Mouse (Mus musculus) CH12.LX (cell line): ENCODE measurements around the gene Fryl. TPM values are rescaled to one million over a fixed set of nuclear protein-coding genes. Genes with fewer than 3 reads are reported as not detected.

Source experiments
- DNase-seq: peaks from one replicate; pipeline ENCODE4 v3.0.0-alpha.2; 2013; ENCODE audit errors: extremely low read depth
- H3K27ac ChIP-seq: 2 replicates; pipeline ENCODE4 v1.5.1; 2012; ENCODE audit warnings: low read depth, mild to moderate bottlenecking, control low read depth, moderate library complexity; ENCODE audit not compliant: insufficient read depth
- H3K27me3 ChIP-seq: replicated peaks from 2 replicates; pipeline ENCODE3; 2012; ENCODE audit warnings: inconsistent platforms
- H3K36me3 ChIP-seq, 2 experiments: replicated peaks in 1 of 2; 2 replicates each; pipeline versions ENCODE3 to v1.6.1; 2012; ENCODE audit warnings: inconsistent platforms in 1 of 2, low read length in 1 of 2, mild to moderate bottlenecking in 1 of 2, mixed read lengths in 1 of 2, moderate library complexity in 1 of 2; ENCODE audit not compliant: control insufficient read depth in 1 of 2, insufficient read depth in 1 of 2
- H3K4me1 ChIP-seq, 2 experiments: 2 replicates each; pipeline ENCODE4 v1.6.1; 2012; ENCODE audit warnings: inconsistent platforms in 1 of 2, moderate library complexity in 1 of 2; ENCODE audit not compliant: insufficient read depth in 2 of 2, control insufficient read depth in 1 of 2
- H3K4me2 ChIP-seq: 2 replicates; pipeline ENCODE4 v1.6.1; 2012; ENCODE audit warnings: low read depth, mild to moderate bottlenecking, control low read depth; ENCODE audit not compliant: poor library complexity, insufficient read depth, severe bottlenecking
- H3K4me3 ChIP-seq, 3 experiments: fragments of 150-350 bp in 1 of 3; sonication (generic) in 1 of 3; replicated peaks in 1 of 3; 2 replicates each; pipeline versions ENCODE3 to v1.5.1; 2011 to 2012; ENCODE audit warnings: low read depth in 2 of 3, low read length in 2 of 3, mild to moderate bottlenecking in 2 of 3, moderate library complexity in 2 of 3, control low read depth in 1 of 3, improper control_type of control experiment in 1 of 3, inconsistent platforms in 1 of 3, mixed read lengths in 1 of 3; ENCODE audit not compliant: poor library complexity in 1 of 3
- H3K79me2 ChIP-seq: replicated peaks from 2 replicates; pipeline ENCODE4 v1.6.1; 2012; ENCODE audit warnings: mild to moderate bottlenecking, moderate library complexity; ENCODE audit not compliant: control insufficient read depth, poor library complexity, insufficient read depth, severe bottlenecking; ENCODE audit errors: extremely low read depth
- H3K9ac ChIP-seq: 2 replicates; pipeline ENCODE4 v1.6.1; 2012; ENCODE audit warnings: low read depth, mild to moderate bottlenecking, control low read depth, moderate library complexity; ENCODE audit not compliant: insufficient read depth
- H3K9me3 ChIP-seq: replicated peaks from 2 replicates; pipeline ENCODE3; 2012; ENCODE audit warnings: low read length, inconsistent platforms, mixed read lengths
- BHLHE40 ChIP-seq: IDR thresholded peaks from 2 replicates; pipeline ENCODE4 v1.6.1; 2011; ENCODE audit warnings: mild to moderate bottlenecking, low read depth, low read length, improper control_type of control experiment
- MAZ ChIP-seq: IDR thresholded peaks from 2 replicates; pipeline ENCODE4 v1.6.1; 2012; ENCODE audit warnings: low read depth, mild to moderate bottlenecking, inconsistent platforms, low read length, improper control_type of control experiment, moderate library complexity
- RAD21 ChIP-seq: IDR thresholded peaks from 2 replicates; pipeline ENCODE4 v1.6.1; 2011; ENCODE audit warnings: low read depth, mild to moderate bottlenecking, low read length, improper control_type of control experiment, moderate library complexity
- TCF12 ChIP-seq: IDR thresholded peaks from 2 replicates; pipeline ENCODE4 v1.6.1; 2014; ENCODE audit warnings: low read depth, mild to moderate bottlenecking, inconsistent platforms, low read length, improper control_type of control experiment
- dilution Hi-C: fragments of 300-500 bp; cut with MboI; formaldehyde crosslinking; loops from 2 replicates; pipeline ENCODE4 v1.14.3; 2020; ENCODE audit warnings: low sequenced_read_pairs; ENCODE audit not compliant: extremely low pct_unique_long_range_greater_than_20kb, extremely low pct_ligation_motif_present
- in situ Hi-C: fragments of 300-500 bp; cut with MboI; formaldehyde crosslinking; loops from 3 replicates; pipeline ENCODE4 v1.14.3; 2019; ENCODE audit warnings: low sequenced_read_pairs, low pct_ligation_motif_present, low pct_unique_long_range_greater_than_20kb, mixed read lengths
- polyA plus RNA-seq: library from polyadenylated mRNA; unstranded; fragments of >175 nt; gene quantifications from 2 replicates; pipeline ENCODE4 v1.2.1, GENCODE M21; 2012; ENCODE audit warnings: low read depth; ENCODE audit not compliant: insufficient read length
- total RNA-seq, 2 experiments: library from RNA; depleted of rRNA; stranded (reverse); fragments of 300-350 nt in 1 of 2; fragments of >200 nt in 1 of 2; gene quantifications; 2 replicates each; pipeline ENCODE4 v1.2.3; 2012 to 2014

Fryl gene
- total and polyA plus RNA-seq, 3 experiments = 23.2 to 38.4 (median 31.3) TPM

- dilution Hi-C loops = no loop called here
- no peaks in the 10 kb centered on the region for H3K9me3 ChIP-seq
- TF ChIP-seq BHLHE40 = no peak
- no peak for TF ChIP-seq RAD21
- TF ChIP-seq MAZ = no peak
- no peak for TF ChIP-seq TCF12
- in situ Hi-C loops = no loop called here
- H3K79me2 ChIP-seq = no peaks in the 10 kb centered on the region
- no peak overlapping the region for H3K9ac ChIP-seq
- no peaks in the 10 kb centered on the region for H3K4me1 ChIP-seq
- no peak for DNase-seq
- H3K4me2 ChIP-seq = no peak overlapping the region
- H3K27me3 ChIP-seq = no peaks in the 10 kb centered on the region
- H3K4me3 ChIP-seq = no peak overlapping the region
- peaks cover 3 to 65% of the 10 kb centered on the region in 2 experiments for H3K36me3 ChIP-seq
- no peak overlapping the region for H3K27ac ChIP-seq
These were observed 284.0 kb downstream of the Fryl start for GRCm38 (mm10) chr5:72972435-72972834.

Other genes starting within 250 kb of the Fryl start
- not detected in 2 replicates for gene Slc10a4, start 249.7 kb downstream of the Fryl start, total RNA-seq (2012; rRNA removed)
- gene Slc10a4, start 249.7 kb downstream of the Fryl start, total RNA-seq (2014; rRNA removed) = not detected in 2 replicates
- not detected in 2 replicates for gene Slc10a4, start 249.7 kb downstream of the Fryl start, polyA plus RNA-seq
- 153 and 164 TPM in 2 replicates for gene Ociad1, start 36.2 kb upstream of the Fryl start, total RNA-seq (2012; rRNA removed)
- 292 and 359 TPM in 2 replicates for gene Ociad1, start 36.2 kb upstream of the Fryl start, total RNA-seq (2014; rRNA removed)
- gene Ociad1, start 36.2 kb upstream of the Fryl start, polyA plus RNA-seq = 285 and 329 TPM in 2 replicates
- 5.3 and 6.3 TPM in 2 replicates for gene Ociad2, start 84.4 kb upstream of the Fryl start, total RNA-seq (2012; rRNA removed)
- 1.9 and 2.3 TPM in 2 replicates for gene Ociad2, start 84.4 kb upstream of the Fryl start, total RNA-seq (2014; rRNA removed)
- gene Ociad2, start 84.4 kb upstream of the Fryl start, polyA plus RNA-seq = 3.2 and 4.4 TPM in 2 replicates
- gene Cwh43, start 149.5 kb upstream of the Fryl start, total RNA-seq (2012; rRNA removed) = not detected in 2 replicates
- gene Cwh43, start 149.5 kb upstream of the Fryl start, total RNA-seq (2014; rRNA removed) = not detected in 2 replicates
- not detected in 2 replicates for gene Cwh43, start 149.5 kb upstream of the Fryl start, polyA plus RNA-seq
- gene Dcun1d4, start 224.4 kb upstream of the Fryl start, total RNA-seq (2012; rRNA removed) = 1.4 and 1.5 TPM in 2 replicates
- 1.7 and 2.2 TPM in 2 replicates for gene Dcun1d4, start 224.4 kb upstream of the Fryl start, total RNA-seq (2014; rRNA removed)
- gene Dcun1d4, start 224.4 kb upstream of the Fryl start, polyA plus RNA-seq = 3.3 and 3.9 TPM in 2 replicates